Mouse (Mus musculus) stomach, postnatal 0 days (tissue): ENCODE data around the gene Pgm5.

Source experiments
- CTCF ChIP-seq: IDR thresholded peaks from 2 replicates; pipeline ENCODE4 v1.5.1; 2016; ENCODE audit warnings: antibody characterized with exemption, low read depth, mild to moderate bottlenecking, moderate library complexity
- EP300 ChIP-seq: optimal IDR thresholded peaks from 2 replicates; pipeline ENCODE3; 2016; ENCODE audit warnings: antibody characterized with exemption

DNA sequence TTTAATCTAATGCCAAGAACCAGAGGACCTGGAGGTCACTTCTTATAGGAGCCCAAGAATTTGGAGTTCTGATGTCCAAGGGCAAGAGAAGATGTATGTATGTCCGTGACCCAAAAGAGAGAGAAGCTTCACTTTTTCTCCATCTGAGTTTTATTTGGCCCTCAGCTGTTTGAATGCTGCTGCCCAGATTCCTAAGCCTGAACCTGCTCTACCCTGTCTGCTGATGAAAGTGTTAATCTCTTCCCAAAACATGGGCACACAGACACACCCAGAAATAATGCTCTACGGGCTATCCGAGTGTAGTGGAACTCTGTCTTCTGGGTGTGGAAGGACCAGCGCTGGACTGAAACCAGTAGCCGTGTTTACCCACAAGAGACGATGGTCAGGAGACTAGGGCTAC lies 223.7 kb downstream of the Pgm5 start:
- no peak for TF ChIP-seq EP300
- no peak for TF ChIP-seq CTCF
